Mouse (Mus musculus) gastrocnemius, postnatal 25 days (tissue): Measurements from ENCODE around the gene Igfn1. TPM values are rescaled to one million over a fixed set of nuclear protein-coding genes. Genes with fewer than 3 reads are reported as not detected.

Experiments
- DNase-seq: peaks from one replicate; pipeline ENCODE4 v3.0.0; 2022
- total RNA-seq, 2 experiments: library from RNA; stranded (reverse); gene quantifications; 1 replicate in 1 of 2; 2 replicates in 1 of 2; pipeline ENCODE4 v1.2.3; 2021

The Igfn1 gene
- total RNA-seq, 2 experiments from 2014 or later = 5.7 to 11.2 TPM

- DNase-seq = no peak
These were observed 76.3 kb downstream of the Igfn1 start for GRCm38 (mm10) chr1:135929876-135930275.

DNA sequence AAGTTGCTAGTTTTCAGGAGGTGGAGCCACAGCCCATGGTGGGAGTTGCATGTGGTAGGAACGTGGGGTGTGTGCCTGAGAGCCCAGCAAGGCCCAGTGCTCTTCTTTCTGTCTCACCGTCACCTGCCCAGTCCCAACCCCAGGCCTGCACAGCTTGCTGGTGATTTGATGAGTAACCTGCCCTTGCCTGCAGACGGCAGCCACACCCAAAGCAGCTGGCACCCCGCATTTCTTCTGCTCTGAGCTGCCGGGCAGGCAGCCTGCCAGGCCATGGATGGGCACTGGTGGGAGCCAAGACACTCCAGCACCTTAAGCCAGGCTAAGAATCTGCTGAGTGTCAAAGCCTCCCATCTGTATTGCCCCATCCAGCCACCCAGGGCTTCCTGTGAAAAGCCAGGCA lies 80.3 kb downstream of the Igfn1 start:
- DNase-seq = no peak

GRCm38 (mm10) chr1:135924377-135924994 lies 81.7 kb downstream of the Igfn1 start:
- no peak for DNase-seq

DNA sequence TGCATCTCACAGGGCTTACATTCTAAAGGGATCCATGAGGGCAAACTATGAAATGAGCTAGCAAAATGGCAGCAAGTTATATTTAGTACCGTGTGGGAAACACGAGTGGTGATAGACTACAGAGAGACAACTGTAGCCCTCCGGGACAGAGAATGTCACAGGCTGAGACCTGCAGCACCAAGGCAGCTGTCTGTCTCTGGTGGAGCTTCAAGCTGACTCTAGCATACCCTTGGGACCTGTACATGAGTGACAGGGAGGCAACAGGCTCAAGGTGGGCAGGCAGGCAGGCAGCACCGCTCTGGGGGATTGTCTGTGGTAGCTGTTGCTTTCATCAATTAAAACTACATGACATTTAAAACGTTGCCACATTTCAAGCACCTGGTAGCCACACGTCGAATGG lies 82.9 kb downstream of the Igfn1 start:
- DNase-seq = no peak

- no peak for DNase-seq
These were observed 87.3 kb downstream of the Igfn1 start, which contains the start of gene Pkp1 for GRCm38 (mm10) chr1:135918644-135919407. Pkp1 (minus strand) TSS chr1:135919207.

DNA sequence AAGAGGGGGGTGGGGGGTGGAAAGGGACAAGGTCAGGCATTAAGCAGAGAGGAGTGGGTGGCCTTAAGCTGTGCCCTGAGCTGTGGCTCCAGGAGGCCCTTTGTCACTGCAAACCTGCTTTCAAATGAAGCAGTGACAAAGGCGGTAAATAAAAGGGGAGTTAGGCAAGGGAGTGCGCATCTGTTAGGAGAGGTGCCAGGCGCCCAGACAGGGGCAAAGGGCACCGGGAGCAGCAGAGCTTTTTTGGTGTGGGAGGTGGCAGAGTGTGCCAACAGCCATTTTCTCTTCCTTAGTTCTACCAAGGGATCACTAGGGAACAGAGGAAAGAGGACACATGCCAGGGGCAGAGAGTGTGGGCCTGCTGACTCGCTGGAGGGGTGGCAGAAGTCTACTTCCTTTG lies 88.9 kb downstream of the Igfn1 start:
- no peak for DNase-seq

DNA sequence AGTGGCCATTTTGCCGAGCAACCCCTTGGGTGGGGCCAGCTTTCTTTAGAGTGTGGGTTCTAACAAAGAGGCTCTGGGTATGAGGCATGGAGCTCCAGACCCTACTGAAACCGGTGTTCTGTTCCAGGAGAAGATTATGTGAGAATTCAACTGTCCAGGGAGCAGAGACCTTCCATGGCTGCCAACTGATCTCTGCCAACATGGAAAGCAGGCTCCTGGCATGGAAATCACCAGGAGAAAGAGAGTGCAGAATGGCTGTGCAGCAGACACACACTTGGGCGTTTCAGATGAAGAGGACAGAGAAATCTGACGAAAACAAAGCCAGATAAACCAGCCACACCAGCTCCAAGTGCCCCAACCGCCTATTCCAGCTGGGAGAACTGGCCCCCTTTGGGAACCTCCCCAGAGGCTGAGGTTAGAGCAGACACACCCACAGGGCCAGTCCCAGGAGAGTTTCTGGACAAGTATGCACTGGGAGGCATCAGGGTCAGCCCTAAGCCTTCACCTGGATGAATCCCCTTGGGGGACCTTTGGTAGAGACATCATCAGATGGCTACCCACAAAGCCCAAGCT lies 89.6 kb downstream of the Igfn1 start:
- DNase-seq = no peak

- DNase-seq = no peak
These were observed 92.5 kb downstream of the Igfn1 start for GRCm38 (mm10) chr1:135913657-135914056.

- DNase-seq = no peak
These were observed 96.8 kb downstream of the Igfn1 start for GRCm38 (mm10) chr1:135909381-135909780.

DNA sequence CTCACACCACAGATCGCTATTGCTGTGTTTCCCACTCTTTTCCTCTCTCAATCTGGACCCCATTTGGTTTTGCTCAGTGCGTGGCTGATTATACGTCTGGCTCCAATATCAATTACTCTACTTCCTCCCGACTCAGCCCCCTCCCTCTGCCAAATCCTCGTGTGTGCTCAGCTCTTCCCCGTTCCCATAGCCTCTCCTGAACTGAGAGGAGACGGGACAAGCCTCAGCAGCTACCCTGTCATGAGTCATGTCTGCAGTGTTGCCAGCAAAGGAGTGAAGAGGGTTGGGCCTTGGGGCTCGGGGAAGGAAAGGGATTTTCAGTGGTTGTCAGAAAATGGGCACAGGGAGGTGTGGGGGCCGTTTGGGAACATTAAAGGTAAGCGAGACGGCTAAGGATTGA lies 99.4 kb downstream of the Igfn1 start:
- DNase-seq = no peak

Other genes starting within 250 kb of the Igfn1 start
- gene Phlda3, start 240.2 kb downstream of the Igfn1 start, total RNA-seq = 100 to 1,000 TPM in 1 of 2 experiments, 10 to 100 TPM in 1; 56.9 to 161 TPM
- gene Tnni1, start 226.9 kb downstream of the Igfn1 start, total RNA-seq = 100 to 1,000 TPM in 1 of 2 experiments, 10 to 100 TPM in 1; 73.2 to 356 TPM
- gene Lad1, start 187.7 kb downstream of the Igfn1 start, total RNA-seq = not detected
- 1 to 10 TPM; 6.2 to 8.4 TPM for gene Tnnt2, start 170.0 kb downstream of the Igfn1 start, total RNA-seq
- under 1 TPM in 1 of 2 experiments, not detected in 1; 0.11 TPM for gene Pkp1, start 87.1 kb downstream of the Igfn1 start, total RNA-seq
- 1 to 10 TPM; 5.8 to 7.0 TPM for gene Tmem9, start 1.8 kb upstream of the Igfn1 start, total RNA-seq
- not detected for gene Ascl5, start 44.5 kb upstream of the Igfn1 start, total RNA-seq
- gene Cacna1s, start 46.4 kb upstream of the Igfn1 start, total RNA-seq = 100 to 1,000 TPM; 763 to 788 TPM
- under 1 TPM; 0.36 to 0.78 TPM for gene Kif21b, start 125.0 kb upstream of the Igfn1 start, total RNA-seq
- not detected for gene Mroh3, start 206.5 kb upstream of the Igfn1 start, total RNA-seq
- not detected for gene Inava, start 227.9 kb upstream of the Igfn1 start, total RNA-seq